Mouse (Mus musculus) cortical plate, adult 2 months (tissue): ENCODE results near the gene Fam57a.

ENCODE experiments used
- CTCF ChIP-seq: fragments of 200-500 bp; IDR thresholded peaks from 2 replicates; pipeline ENCODE4 v1.5.1; 2011; ENCODE audit warnings: mild to moderate bottlenecking, control low read depth, low read length; ENCODE audit not compliant: insufficient read depth; ENCODE audit errors: extremely low read depth
- POLR2A ChIP-seq: fragments of 200-500 bp; IDR thresholded peaks from 2 replicates; pipeline ENCODE4 v1.6.1; 2011; ENCODE audit warnings: mild to moderate bottlenecking, low read length, control low read depth; ENCODE audit not compliant: insufficient read depth; ENCODE audit errors: extremely low read depth

DNA sequence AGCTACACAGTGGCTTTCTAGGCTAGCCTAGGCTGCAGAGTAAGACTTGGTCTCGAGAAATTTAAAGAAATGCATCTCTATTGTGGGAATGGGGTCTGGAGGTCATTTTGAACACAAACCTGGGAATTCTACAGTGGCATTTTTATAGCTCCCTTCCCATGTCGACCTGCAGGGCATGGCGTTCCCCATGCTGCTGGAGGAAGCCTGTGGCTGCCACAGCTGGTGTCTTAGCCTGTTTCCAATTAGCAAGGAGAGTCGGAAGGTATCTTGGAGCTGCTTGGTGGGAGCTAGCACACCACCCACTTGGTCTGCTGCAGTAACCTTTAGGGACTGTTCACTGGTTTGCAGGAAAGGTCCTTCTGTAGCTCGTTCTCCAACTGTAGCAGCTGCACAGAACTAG lies 76.7 kb downstream of the Fam57a start:
- TF ChIP-seq POLR2A (no peak), CTCF (no peak)
